Mouse (Mus musculus): Measurements from ENCODE around the gene Gm20403.
"Not testable (repeated sequence)": the region's sequence is repeated elsewhere in the genome, so short reads cannot be mapped to it uniquely, and the experiment has no call there.

Gene Gm20403

DNA sequence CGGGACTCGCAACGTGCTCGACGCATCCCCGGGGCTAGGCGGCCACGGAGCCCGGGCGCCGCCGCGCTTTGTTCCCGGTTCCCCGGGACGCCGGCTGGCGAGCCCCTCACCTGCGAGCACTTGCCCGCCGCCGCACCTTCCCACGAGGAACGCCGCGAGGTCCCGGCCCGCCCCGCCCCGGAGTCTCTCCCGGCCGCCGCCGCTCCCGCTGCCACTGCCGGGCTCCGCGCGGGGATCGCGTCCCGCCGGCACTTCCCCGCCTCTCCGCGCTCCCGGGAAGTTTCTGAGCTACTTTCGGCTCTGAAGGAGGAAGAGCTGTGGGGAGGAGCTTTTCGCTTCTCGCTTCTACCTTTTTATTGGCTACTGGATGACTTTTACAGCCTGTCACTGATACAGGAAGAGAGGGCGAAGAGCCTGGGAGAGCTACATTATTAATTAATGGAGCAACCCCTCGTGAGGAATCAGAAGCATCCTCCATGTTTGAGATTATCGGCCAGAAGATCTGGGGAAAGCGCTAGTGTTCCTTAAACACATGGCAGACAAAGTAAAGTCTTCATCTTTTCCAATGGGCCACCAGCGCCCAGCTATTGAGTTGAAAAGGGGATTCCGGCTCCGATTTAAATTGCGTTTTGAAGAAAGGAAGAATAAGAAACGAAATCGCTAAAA, at the start of gene Gm20403:
Gene Gm20403, minus strand, starts transcription at position 478 of the 666 bp plus-strand sequence.
- DNase-seq (ENCODE audit: low spot score in 2 of 2), result peak; percentile 67 to 84

DNA sequence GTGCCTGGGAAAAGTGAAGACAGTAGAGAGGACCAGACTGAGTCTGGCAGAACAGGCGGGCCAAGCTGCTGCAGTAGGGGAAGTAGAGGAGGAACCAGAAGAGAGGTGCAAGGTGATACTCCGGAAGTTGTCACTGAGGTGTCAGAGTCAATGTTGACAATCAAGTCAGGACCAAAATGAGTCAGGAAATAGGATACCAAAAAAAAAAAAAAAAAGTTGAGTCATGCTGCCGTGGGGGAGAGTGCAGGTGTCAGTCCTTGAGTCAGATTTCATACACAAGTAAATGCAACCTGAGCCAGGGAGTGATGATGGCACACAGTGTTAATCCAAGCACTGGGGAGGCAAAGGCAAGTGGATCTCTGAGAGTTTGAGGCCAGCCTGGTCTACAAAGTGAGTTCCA, 40.8 kb upstream of the Gm20403 start:
- DNase-seq (ENCODE audit: low spot score in 2 of 2), result no peak

DNA sequence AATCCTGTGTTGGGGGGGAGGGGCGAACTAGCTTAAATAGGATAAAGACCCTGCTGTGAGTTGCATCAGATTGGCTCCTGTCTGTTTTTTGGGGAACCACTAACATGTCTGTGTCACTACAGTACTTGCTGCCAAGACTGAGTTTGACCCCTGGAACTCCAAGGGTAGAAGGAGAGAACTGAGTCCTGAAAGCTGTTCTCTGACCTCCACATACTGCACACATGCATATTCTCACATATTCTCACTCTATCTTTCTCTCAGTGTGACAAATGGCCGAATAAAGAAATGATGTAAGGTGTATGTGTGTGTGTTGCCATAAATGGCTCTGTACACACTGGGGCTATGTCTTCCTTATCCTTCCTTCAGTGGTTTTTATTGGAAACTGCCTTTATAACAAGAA, 37.0 kb upstream of the Gm20403 start:
- DNase-seq (ENCODE audit: low spot score in 2 of 2), result no peak

DNA sequence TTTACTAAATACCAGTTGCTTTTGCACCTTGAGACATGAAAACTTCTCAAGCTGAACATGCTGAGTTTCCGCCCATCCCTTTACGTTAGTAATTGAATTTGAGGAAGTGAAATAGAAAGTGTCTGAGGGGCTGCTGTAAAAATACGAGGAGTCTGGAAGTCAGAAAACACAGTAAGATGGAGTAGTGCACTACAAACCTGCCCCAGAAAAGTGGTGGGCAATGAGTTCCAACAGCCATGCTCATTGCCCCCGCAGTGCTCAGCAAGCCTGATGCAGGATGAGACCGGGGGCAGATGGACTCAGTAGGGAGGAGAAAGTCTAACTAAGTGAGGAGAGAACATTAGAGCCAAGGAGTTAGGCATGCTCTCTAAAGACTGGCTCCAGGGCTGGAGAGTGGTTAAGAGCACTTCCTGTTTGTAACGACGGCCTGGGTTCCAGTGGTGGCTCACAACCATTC, 33.1 kb upstream of the Gm20403 start:
- DNase-seq (ENCODE audit: low spot score in 2 of 2), result peak in 1 of 2 experiments; percentile 67

DNA sequence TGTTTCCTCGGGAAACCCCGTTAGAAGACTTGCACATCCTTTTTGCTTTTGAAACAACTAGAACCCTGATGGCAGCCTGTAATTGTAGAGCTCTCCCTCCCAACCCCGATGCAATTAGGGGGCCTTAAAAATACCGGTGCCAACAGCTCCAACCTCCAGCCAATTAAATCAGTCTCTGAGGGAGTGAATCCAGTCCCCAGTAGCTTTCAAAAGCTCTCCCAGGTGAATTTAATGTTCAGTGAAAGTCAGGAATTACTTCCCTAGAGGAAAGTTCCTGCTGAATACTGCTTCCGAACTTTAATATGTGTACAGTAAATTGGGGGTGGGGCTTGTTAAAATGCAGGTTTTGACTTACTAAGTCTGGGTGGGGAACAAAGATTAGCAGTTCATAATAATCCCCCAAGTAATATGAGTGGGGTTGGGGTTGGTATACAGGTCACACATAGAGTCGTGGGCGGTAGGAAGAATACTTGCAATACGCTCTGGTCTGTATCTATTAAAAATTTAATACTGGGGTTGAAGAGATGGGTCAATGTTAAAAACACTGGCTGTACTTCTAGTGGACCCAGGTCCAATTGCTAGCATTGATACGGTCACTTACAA, 30.9 kb upstream of the Gm20403 start:
- DNase-seq (ENCODE audit: low spot score in 2 of 2), result no peak

DNA sequence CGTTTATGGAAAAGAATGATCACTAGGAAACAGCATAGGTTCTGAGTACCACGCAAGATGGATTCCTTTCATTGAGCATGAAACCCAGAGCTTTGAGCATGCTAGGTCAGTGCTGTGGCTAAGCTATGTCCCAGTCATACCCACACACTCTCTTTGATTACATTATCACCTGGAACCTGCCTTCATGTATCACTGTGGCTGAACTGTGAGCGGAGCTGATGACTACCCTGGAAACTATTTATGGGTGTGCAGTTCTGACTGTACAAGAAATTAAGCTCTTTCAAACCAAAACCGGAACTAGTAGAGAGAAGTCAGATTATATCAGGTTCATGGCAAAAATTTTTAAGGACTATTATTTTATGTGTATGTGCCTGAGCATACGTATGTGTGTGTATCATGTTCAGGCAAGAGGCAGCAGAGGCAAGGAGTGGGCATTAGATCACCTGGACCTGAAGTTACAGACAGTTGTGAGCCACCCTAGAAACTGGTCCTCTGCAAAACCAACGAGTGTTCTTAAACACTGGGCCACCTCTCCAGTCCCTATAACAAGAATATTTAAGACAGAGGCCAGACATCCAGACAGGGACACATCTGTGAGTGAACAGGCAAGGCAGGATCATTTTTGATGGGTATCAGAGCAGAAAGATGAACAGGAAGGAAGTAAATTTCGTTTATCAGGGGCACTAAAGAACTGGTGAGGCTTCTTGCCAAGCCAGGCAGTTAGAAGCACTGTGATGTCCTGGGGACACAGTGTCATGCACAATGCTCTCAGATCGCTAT, 30.2 kb upstream of the Gm20403 start:
- DNase-seq (ENCODE audit: low spot score in 2 of 2), result no peak

DNA sequence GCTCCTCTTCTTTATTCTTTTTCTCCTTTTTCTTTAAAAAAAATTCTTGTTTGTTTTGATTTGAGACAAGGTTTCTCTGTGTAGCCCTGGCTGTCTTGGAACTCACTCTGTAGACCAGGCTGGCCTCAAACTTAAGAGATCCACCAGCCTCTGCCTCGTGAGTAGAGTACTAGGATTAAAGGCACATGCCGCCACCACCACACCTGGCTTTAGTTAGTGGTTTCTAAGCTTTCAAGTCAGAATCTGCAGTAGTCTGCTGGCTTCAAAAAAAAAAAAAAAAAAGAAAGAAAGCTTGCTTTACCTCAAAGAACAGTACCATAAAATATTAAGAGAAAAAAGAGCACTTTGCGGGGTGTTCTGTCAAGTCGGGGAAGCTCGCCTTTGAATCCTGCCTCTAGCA, 29.1 kb upstream of the Gm20403 start:
- DNase-seq (ENCODE audit: low spot score in 2 of 2), result no peak

DNA sequence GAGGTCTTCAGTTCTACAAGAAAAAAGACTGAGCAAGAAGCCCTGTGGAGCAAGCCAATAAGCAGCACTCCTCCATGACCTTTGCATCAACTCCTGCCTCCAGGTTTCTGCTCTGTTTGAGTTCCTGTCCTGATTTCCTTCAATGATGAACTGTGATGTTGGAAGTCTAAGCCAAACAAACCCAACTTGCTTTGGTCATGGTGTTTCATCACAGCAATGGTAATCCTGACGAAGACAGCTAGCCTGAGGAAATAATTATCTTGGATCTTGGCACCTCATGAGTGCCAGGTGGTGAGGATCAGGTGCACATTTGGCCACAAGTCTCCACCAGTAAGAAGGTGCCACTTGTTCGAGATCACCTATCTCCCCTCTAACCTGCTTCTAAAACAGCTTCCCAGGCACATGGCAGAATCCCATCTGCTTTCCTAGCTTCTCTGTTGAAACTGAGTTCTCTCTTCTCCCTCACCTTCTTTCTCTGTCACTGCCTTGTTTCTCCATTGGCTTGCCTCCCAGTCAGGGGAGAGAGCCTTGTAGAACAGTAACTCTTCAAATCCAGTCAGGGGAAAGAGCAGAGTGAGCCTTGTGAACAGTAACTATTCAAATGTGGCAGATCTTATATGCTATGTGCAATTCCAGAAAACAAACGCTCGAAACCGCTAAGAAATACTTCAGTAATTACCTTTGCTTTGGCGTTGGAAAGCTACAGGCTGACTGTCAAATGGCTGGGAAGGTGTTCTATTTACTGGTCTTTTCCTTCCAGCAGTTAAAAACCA, 27.5 kb upstream of the Gm20403 start, which contains the start of gene Baz1a:
Gene Baz1a, minus strand, starts transcription at position 723 of the 773 bp plus-strand sequence.
- no peak for DNase-seq (ENCODE audit: low spot score in 2 of 2)

DNA sequence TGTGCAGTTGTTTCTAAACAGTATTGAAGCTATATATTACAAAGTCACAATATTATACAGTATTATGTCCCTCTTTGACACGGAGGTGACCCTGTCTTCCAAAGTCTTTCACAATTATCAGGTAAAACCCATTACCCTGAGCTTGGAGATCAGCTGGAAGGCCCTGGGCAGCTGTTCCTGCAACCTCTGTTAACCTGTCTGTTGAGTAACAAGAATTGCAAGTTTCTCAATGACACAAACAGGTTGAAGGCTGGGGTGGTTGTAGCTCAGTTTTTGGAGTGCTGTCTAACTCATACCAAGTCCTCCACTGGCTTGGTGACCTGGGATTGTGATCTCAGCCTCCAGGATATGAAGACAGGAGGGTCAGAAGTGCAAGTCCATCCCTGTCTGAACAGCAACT, 26.7 kb upstream of the Gm20403 start:
- DNase-seq (ENCODE audit: low spot score in 2 of 2), result no peak

DNA sequence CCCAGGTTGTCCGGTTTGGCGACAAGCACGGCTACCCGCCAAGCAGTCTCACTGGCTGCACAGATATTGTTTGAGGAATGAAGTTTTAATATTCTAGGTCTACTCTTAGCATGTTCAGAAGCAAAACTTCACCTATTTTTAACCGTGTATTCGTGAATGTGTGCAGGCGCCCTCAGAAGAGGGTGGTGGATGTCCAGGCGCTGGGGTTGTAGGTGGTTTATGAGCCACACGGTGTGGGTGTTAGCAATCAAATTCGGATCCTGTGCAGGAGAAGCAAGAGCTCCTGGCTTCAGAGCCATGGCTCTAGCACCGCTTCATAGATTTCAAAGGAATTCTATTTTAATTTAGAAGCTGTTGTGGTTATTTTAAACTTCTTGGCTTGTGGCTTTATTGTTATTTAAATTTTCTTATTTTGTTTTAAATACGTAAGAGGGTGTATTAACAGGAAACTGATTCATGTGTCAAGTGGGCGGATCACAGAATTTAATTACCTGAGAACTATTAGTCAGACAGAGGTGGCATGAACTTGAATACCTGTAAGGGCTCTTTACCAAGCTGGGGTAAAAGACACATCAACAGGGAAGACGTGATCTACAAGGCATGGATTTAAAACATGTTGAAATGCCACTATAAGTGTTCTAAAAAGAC, 21.2 kb upstream of the Gm20403 start:
- DNase-seq (ENCODE audit: low spot score in 2 of 2), result no peak

DNA sequence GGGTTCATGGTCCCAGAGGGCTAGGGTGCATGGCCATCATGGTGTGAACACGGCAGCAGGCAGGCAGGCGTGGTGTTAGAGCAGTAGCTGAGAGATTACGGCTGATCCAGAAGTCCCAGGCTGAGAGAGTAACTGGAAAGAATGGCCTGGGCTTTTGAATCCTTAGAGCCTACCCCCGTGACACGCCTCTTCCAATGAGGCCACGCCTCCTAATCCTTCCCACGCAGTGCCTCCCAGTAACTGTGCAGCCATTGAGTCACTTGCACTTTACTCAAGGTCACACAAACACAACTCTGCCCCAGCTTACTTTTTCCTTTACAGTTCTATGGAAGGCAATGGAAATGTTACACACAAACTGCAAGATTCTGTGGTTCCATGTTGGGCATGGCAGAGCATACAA, 19.7 kb upstream of the Gm20403 start:
- DNase-seq (ENCODE audit: low spot score in 2 of 2), result no peak

DNA sequence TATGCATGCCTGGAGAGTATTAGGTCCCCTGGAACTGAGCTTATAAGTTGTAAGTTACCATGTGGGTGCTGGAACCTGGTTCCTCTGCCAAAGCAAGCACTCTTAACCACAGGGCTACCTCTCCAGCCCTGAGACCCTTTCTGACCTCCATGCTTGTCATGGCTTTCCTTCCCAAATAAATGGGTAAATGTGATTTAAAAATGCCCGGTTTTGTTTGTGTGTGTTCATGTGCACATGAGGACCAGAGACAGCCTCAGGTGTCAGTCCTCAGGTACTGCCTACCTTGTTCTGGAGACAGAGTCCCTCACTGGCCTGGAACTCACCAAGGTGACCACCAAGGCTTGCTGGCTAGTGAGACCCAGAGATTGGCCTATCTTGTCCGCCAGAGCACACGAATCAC, 18.1 kb upstream of the Gm20403 start:
- no peak for DNase-seq (ENCODE audit: low spot score in 2 of 2)

DNA sequence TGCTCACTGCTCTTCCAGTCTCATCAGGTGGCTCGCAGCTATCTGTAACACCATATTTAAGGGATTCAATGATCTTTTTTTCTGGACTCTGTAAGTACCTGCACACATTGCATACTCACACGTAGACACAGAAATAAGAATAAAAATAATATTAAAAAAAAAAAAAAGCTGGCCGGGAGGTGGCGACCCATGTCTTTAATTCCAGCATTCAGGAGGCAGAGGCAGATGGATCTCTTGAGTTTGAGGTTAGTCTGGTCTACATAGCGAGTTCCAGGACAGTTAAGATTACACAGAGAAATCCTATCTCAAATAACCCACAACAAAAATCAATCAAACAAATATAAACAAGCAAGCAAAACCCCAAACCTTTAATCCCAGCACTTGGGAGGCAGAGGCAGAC, 17.5 kb upstream of the Gm20403 start:
- no peak for DNase-seq (ENCODE audit: low spot score in 2 of 2)

DNA sequence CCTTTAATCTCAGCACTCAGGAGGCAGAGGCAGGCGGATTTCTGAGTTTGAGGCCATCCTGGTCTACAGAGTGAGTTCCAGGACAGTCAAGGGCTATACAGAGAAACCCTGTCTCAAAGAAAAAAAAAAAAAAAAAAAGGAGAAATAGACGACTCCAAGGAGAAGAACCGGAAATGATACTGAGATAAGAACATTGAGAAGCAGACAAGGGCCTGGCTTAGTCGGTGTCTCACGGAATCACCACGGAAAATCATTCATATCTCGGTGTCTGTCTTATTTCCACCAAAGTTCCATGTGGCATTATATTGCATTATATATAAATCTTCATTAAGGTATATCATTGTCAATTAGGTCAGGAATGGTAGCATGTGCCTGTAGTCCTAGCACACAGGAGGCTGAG, 16.2 kb upstream of the Gm20403 start:
- not testable (repeated sequence) for DNase-seq (ENCODE audit: low spot score in 2 of 2)

DNA sequence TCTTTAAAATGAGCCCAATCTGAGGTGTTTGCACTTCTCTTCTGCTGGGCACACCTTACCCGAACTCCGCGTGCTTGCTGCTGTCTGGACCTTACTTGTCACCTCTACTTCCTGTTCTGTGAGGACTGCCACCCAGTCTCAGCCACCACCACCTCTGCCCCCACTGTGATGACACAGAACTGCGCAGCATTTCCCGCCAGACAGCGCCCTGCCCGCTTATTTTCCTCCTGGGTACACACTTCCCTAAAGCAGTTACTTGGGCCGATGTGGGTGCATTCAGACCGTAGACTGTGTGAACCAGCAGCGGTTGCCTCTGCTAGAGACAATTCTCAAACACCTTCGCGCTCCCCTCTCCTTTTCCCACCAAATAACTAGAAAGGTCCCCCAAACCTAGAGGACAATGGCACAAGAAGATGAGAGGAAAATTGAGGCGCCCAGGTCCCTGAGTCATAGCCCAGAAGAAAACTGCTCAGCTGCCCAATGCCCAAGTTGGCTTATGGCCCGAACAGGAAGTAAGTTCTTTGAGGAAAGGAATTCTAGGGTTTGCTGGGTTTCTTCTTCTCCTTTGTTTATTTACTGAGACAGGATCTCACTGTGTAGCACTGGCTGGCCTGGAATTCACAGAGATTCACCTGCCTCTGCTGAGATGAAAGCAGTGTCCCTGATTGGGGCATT, 12.8 kb upstream of the Gm20403 start:
- peak; percentile 72 to 85 for DNase-seq (ENCODE audit: low spot score in 2 of 2)

DNA sequence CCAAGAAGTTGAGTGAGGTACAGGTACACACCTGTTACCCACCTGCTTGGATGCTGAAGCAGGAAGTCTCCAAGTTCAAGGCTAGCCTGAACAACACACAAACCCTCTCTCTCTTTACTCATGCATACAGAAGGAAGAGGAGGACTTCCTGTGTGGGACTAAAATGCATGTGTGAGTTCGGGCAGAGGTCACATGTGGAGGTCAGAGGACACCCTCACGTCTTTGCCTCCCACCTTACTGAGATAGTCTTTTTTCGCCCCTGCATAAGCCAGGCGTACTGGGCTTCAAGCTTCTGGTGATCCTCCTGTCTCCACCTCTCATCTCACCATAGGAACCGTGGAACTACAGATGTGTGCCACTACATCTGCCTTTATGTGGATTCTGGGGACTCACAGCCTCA, 12.1 kb upstream of the Gm20403 start:
- no peak for DNase-seq (ENCODE audit: low spot score in 2 of 2)

DNA sequence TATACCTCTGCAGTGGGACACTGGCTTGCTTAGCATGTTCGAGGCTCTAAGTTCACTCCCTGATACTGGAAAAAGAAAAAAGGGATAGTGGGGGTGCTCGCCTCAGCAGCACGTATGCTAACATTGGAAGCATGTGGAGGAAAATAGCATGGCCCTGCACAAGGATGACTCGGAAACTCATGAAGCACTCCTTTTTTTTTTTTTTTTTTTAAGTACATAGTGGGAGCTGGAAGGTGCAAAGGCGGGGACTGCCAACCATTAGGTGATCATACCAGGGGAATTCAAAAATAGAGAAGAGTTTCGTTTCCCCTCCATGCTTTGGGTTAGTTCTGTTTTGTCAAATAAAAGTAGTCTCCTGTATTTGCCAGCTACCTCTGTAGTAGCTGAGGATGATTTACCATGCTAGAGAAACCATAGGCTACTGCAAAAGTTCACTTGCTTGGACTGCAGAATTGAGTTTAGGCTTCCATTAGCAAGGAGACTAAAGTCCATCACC, 10.7 kb upstream of the Gm20403 start:
- DNase-seq (ENCODE audit: low spot score in 2 of 2), result no peak

DNA sequence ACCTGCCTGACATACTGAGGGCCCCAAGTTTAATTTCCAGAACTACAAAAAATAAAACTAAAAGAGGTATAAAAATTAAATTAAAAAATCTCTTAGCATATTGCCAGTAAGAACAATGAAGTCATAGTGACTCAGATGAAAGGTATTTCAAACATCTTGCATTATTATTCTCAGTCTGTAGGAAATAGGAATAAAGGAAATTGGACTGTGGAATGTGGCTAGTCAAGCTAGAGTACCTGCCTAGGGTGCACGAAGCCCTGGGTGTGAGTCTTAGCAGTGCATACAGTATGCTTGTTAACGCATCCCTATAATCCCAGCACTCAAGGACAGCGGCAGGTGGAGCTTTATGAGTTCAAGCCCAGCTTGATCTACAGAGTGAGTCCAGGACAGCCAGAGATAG, 9.6 kb upstream of the Gm20403 start:
- no peak for DNase-seq (ENCODE audit: low spot score in 2 of 2)

DNA sequence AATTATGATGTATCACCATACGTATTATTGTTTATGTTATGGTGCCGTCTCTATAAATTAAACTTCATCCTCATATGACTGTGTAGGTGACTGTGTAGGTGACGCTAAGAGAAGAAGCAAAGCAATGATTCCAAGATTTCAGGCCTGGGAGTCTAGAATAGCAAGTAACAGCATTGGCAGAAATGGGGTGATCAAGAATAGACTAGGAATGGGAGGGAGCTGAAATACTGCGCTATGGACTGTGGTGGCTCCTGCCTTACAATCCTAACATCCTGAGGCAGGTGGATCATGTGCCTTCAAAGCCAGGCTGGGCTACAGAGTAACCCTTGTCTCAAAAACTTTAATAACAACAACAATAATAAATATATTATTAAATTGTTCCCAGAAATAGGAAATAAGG, 8.1 kb upstream of the Gm20403 start:
- DNase-seq (ENCODE audit: low spot score in 2 of 2), result no peak

DNA sequence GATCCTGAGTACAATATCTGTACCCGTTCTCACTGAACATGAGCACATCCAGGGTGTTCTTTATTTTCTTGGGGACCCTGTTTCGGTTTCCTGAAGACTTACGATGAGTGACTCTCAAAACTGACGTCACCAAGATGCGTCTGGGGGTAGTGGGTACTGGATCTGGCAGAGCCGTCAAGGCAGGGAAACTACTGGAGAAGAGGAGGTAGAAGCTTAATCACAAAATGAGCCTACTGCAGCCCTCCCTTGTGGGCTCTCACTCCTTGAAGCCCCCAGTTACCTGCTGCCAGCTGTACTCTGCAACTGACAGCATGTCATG, 7.7 kb upstream of the Gm20403 start:
- no peak for DNase-seq (ENCODE audit: low spot score in 2 of 2)
